Mouse (Mus musculus) MEL (cell line): Measurements from ENCODE around the gene Snx4.

ENCODE experiments used
- CTCF ChIP-seq, 3 experiments: IDR thresholded peaks in 2 of 3; conservative IDR thresholded peaks in 1 of 3; 2 replicates each; pipeline ENCODE4 v1.5.1; 2011 to 2012; ENCODE audit warnings: low read length in 3 of 3, low read depth in 2 of 3, mild to moderate bottlenecking in 2 of 3, improper control_type of control experiment in 1 of 3, inconsistent platforms in 1 of 3, mixed read lengths in 1 of 3, moderate library complexity in 1 of 3; ENCODE audit not compliant: control insufficient read depth in 1 of 3, insufficient read depth in 1 of 3, poor library complexity in 1 of 3, severe bottlenecking in 1 of 3
- POLR2A ChIP-seq, 2 experiments: IDR thresholded peaks; 2 replicates each; pipeline ENCODE4 v1.6.1; 2011 to 2012; ENCODE audit warnings: low read length in 2 of 2, mild to moderate bottlenecking in 2 of 2, control low read depth in 1 of 2, improper control_type of control experiment in 1 of 2, low read depth in 1 of 2, moderate library complexity in 1 of 2; ENCODE audit not compliant: control insufficient read depth in 1 of 2, insufficient read depth in 1 of 2, poor library complexity in 1 of 2
- UBTF ChIP-seq: IDR thresholded peaks from 2 replicates; pipeline ENCODE4 v1.6.1; 2012; ENCODE audit warnings: low read depth, mild to moderate bottlenecking, inconsistent platforms, low read length, improper control_type of control experiment, moderate library complexity, borderline replicate concordance; ENCODE audit not compliant: insufficient read depth

- no peak; a peak in 1 of 6 replicates for TF ChIP-seq CTCF (IDR thresholded peaks at IDR 0.05 in 2 of 3, conservative IDR thresholded peaks at IDR 0.05 in 1 of 3; ENCODE audit: control insufficient read depth in 1 of 3, insufficient read depth in 1 of 3, low read depth in 2 of 3, low read length in 3 of 3, poor library complexity in 1 of 3, severe bottlenecking in 1 of 3)
- no peak for TF ChIP-seq UBTF
- TF ChIP-seq POLR2A (IDR thresholded peaks at IDR 0.05; ENCODE audit: control insufficient read depth in 1 of 2, insufficient read depth in 1 of 2, low read depth in 1 of 2, low read length in 2 of 2, poor library complexity in 1 of 2), result no peak
These were observed 8.6 kb downstream of the Snx4 start for GRCm38 (mm10) chr16:33259824-33260223.
